In the genomic region with DNA sequence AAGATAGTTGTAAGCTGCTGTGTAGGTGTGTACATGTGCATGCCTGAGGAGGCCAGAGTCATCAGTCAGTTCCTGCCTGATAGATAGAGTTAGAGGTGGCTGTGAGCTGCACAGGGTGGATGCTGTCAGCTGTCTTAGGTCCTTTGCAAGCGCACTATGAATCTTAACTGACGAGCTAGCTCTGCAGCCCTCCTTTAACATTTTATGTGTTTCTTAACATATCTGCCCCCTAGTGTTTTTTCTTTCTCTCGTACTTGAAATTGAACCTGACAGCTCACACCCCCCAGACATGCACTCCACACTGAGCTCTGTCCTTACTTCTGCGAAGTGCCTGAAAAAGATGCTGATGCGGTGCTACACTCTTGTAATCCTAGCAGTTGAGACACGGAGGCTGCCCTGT, we compare ENCODE assay signal across 14 mouse cellular contexts. TPM values are rescaled to one million over a fixed set of nuclear protein-coding genes. Genes with fewer than 3 reads are reported as not detected.
DNase-seq lines count a peak whose midpoint lies in the region; ATAC-seq and TF ChIP-seq lines count a peak whose summit lies in the region.
"Had no signal": no experiment of that assay in that cellular context is flagged by ENCODE, and none has a peak within 500 bp of the region (broad histone marks: within the 10 kb centered on the region; RNA-seq: fewer than 3 reads in every experiment).

No protein-coding gene starts in this region.

- no peak for ATAC-seq in hindbrain, embryonic 13.5 days (ENCODE audit: low FRiP score)
- no peak for ATAC-seq in hindbrain, embryonic 11.5 days (ENCODE audit: low FRiP score)
- ATAC-seq in embryonic facial prominence, embryonic 14.5 days (ENCODE audit: low read depth): no peak
- no peak for ATAC-seq in stomach, postnatal 0 days (ENCODE audit: low FRiP score, low TSS enrichment)
- no peak for ATAC-seq in forebrain, embryonic 13.5 days
- ATAC-seq: liver, embryonic 12.5 days had no signal

- H3K4me1 ChIP-seq in hindbrain, embryonic 13.5 days (replicated peaks): peaks cover 13% of the 10 kb centered on the region
- H3K4me1 ChIP-seq in hindbrain, embryonic 11.5 days (replicated peaks; ENCODE audit: control insufficient read depth, insufficient read depth, low read length): no peaks in the 10 kb centered on the region
- H3K4me1 ChIP-seq in embryonic facial prominence, embryonic 14.5 days (ENCODE audit: control insufficient read depth, insufficient read depth, low read length): no peaks in the 10 kb centered on the region
- no peaks in the 10 kb centered on the region; the same call in 1 of the 2 replicates for H3K4me1 ChIP-seq in stomach, postnatal 0 days (replicated peaks; ENCODE audit: control insufficient read depth, insufficient read depth)
- peaks cover 13% of the 10 kb centered on the region for H3K4me1 ChIP-seq in forebrain, embryonic 13.5 days
- H3K4me1 ChIP-seq: intestine, embryonic 15.5 days had no signal

- TF ChIP-seq EP300 in stomach, postnatal 0 days (optimal IDR thresholded peaks at IDR 0.05): no peak

- no peak for DNase-seq in hindbrain, embryonic 11.5 days (ENCODE audit: low spot score)
- peak; percentile 61 for DNase-seq in retina, postnatal 1 day
- no peak for DNase-seq in retina, embryonic 14.5 days (ENCODE audit: low spot score)
- peak; percentile 26 for DNase-seq in embryonic facial prominence, embryonic 14.5 days (ENCODE audit: low spot score)
- DNase-seq in stomach, postnatal 0 days (ENCODE audit: low spot score): no peak
- no peak for DNase-seq in thymus, postnatal 36 days
- DNase-seq: adrenal gland, adult 2 months; cerebellum, adult 11 months had no signal

- TF ChIP-seq CTCF in stomach, postnatal 0 days (IDR thresholded peaks at IDR 0.05; ENCODE audit: low read depth): peak; percentile 32

- no peaks in the 10 kb centered on the region for H3K27me3 ChIP-seq in hindbrain, embryonic 13.5 days
- no peaks in the 10 kb centered on the region for H3K27me3 ChIP-seq in hindbrain, embryonic 11.5 days (ENCODE audit: control insufficient read depth, insufficient read depth, low read length)
- no peaks in the 10 kb centered on the region for H3K27me3 ChIP-seq in embryonic facial prominence, embryonic 14.5 days (replicated peaks; ENCODE audit: control insufficient read depth, insufficient read depth, low read length)
- no peaks in the 10 kb centered on the region for H3K27me3 ChIP-seq in stomach, postnatal 0 days (ENCODE audit: control insufficient read depth, insufficient read depth, low read length)
- H3K27me3 ChIP-seq in forebrain, embryonic 13.5 days: no peaks in the 10 kb centered on the region
- H3K27me3 ChIP-seq: embryonic facial prominence, embryonic 15.5 days; heart, embryonic 13.5 days; intestine, embryonic 15.5 days; liver, embryonic 12.5 days had no signal

- H3K4me2 ChIP-seq in hindbrain, embryonic 13.5 days: no peak overlapping the region
- no peak overlapping the region for H3K4me2 ChIP-seq in hindbrain, embryonic 11.5 days (replicated peaks; ENCODE audit: low read depth, low read length)
- H3K4me2 ChIP-seq in embryonic facial prominence, embryonic 14.5 days (ENCODE audit: low read depth, low read length): no peak overlapping the region
- H3K4me2 ChIP-seq in stomach, postnatal 0 days (replicated peaks; ENCODE audit: low read depth): no peak overlapping the region
- H3K4me2 ChIP-seq in forebrain, embryonic 13.5 days: no peak overlapping the region
- H3K4me2 ChIP-seq: embryonic facial prominence, embryonic 15.5 days; intestine, embryonic 15.5 days had no signal

- H3K9me3 ChIP-seq in hindbrain, embryonic 13.5 days: no peaks in the 10 kb centered on the region
- H3K9me3 ChIP-seq in hindbrain, embryonic 11.5 days (ENCODE audit: control insufficient read depth, low read length): no peaks in the 10 kb centered on the region
- no peaks in the 10 kb centered on the region for H3K9me3 ChIP-seq in embryonic facial prominence, embryonic 14.5 days (ENCODE audit: control insufficient read depth, low read length)
- no peaks in the 10 kb centered on the region for H3K9me3 ChIP-seq in stomach, postnatal 0 days (ENCODE audit: control insufficient read depth, low read length)
- H3K9me3 ChIP-seq in forebrain, embryonic 13.5 days (replicated peaks): no peaks in the 10 kb centered on the region
- H3K9me3 ChIP-seq: embryonic facial prominence, embryonic 15.5 days; heart, embryonic 13.5 days; intestine, embryonic 15.5 days; liver, embryonic 12.5 days had no signal

- no peak overlapping the region for H3K27ac ChIP-seq in hindbrain, embryonic 13.5 days
- H3K27ac ChIP-seq in hindbrain, embryonic 11.5 days (ENCODE audit: low read depth, low read length): no peak overlapping the region
- H3K27ac ChIP-seq in embryonic facial prominence, embryonic 14.5 days (replicated peaks; ENCODE audit: low read depth, low read length): no peak overlapping the region
- H3K27ac ChIP-seq in stomach, postnatal 0 days (replicated peaks): no peak overlapping the region
- no peak overlapping the region for H3K27ac ChIP-seq in forebrain, embryonic 13.5 days
- H3K27ac ChIP-seq: embryonic facial prominence, embryonic 15.5 days; heart, embryonic 13.5 days; intestine, embryonic 15.5 days; liver, embryonic 12.5 days had no signal

- no peak overlapping the region for H3K4me3 ChIP-seq in hindbrain, embryonic 13.5 days
- no peak overlapping the region for H3K4me3 ChIP-seq in hindbrain, embryonic 11.5 days (ENCODE audit: low read depth, low read length)
- no peak overlapping the region for H3K4me3 ChIP-seq in embryonic facial prominence, embryonic 14.5 days (ENCODE audit: low read depth, low read length)
- no peak overlapping the region for H3K4me3 ChIP-seq in stomach, postnatal 0 days (ENCODE audit: low read depth, low read length)
- H3K4me3 ChIP-seq in forebrain, embryonic 13.5 days: no peak overlapping the region
- H3K4me3 ChIP-seq: embryonic facial prominence, embryonic 15.5 days; heart, embryonic 13.5 days; intestine, embryonic 15.5 days; liver, embryonic 12.5 days had no signal

- H3K36me3 ChIP-seq in hindbrain, embryonic 13.5 days: peaks cover 4% of the 10 kb centered on the region
- no peaks in the 10 kb centered on the region for H3K36me3 ChIP-seq in hindbrain, embryonic 11.5 days (ENCODE audit: control insufficient read depth, insufficient read depth, low read length)
- peaks cover 13% of the 10 kb centered on the region; the same call in 1 of the 2 replicates for H3K36me3 ChIP-seq in embryonic facial prominence, embryonic 14.5 days (ENCODE audit: control insufficient read depth, insufficient read depth, low read length)
- H3K36me3 ChIP-seq in stomach, postnatal 0 days (ENCODE audit: control insufficient read depth, insufficient read depth, low read length): no peaks in the 10 kb centered on the region
- H3K36me3 ChIP-seq in forebrain, embryonic 13.5 days (ENCODE audit: poor library complexity, severe bottlenecking): 0 out of 2 replicates have a peak, but pooled peaks cover 10% of the 10 kb centered on the region
- H3K36me3 ChIP-seq: intestine, embryonic 15.5 days had no signal

- WGBS in hindbrain, embryonic 13.5 days: 54% methylated on average over 6 of the region's 6 CpGs
- 61% methylated on average over 6 of the region's 6 CpGs for WGBS in hindbrain, embryonic 11.5 days
- 35% methylated on average over 6 of the region's 6 CpGs for WGBS in embryonic facial prominence, embryonic 14.5 days
- 47% methylated on average over 6 of the region's 6 CpGs for WGBS in stomach, postnatal 0 days
- WGBS in forebrain, embryonic 13.5 days: 51% methylated on average over 6 of the region's 6 CpGs

- peak overlapping the region; percentile 19; the same call in 1 of the 2 replicates for H3K9ac ChIP-seq in hindbrain, embryonic 13.5 days
- H3K9ac ChIP-seq in hindbrain, embryonic 11.5 days (ENCODE audit: low read depth, low read length): no peak overlapping the region
- H3K9ac ChIP-seq in embryonic facial prominence, embryonic 14.5 days (ENCODE audit: low read depth, low read length): no peak overlapping the region
- no peak overlapping the region for H3K9ac ChIP-seq in stomach, postnatal 0 days (ENCODE audit: low read length)
- no peak overlapping the region for H3K9ac ChIP-seq in forebrain, embryonic 13.5 days
- H3K9ac ChIP-seq: embryonic facial prominence, embryonic 15.5 days; heart, embryonic 13.5 days; intestine, embryonic 15.5 days; liver, embryonic 12.5 days had no signal

RNA-seq across cellular contexts. Expression of a gene that starts 18.6 kb away (rescaled TPM):
- 12.1 and 12.3 TPM in 2 replicates for polyA plus RNA-seq in hindbrain, embryonic 13.5 days (2015; fragmentation: Nextera tagmentation; extraction: Ambion mirVana)
- polyA plus RNA-seq in hindbrain, embryonic 11.5 days (2014; fragmentation: Nextera tagmentation; extraction: Ambion mirVana): 12.4 and 15.0 TPM in 2 replicates
- polyA plus RNA-seq in embryonic facial prominence, embryonic 14.5 days (2014; fragmentation: Nextera tagmentation; extraction: Ambion mirVana): 15.3 and 16.2 TPM in 2 replicates
- 6.8 and 7.1 TPM in 2 replicates for polyA plus RNA-seq in stomach, postnatal 0 days (2015; fragmentation: Nextera tagmentation; extraction: Ambion mirVana)
- 10.1 and 10.7 TPM in 2 replicates for polyA plus RNA-seq in forebrain, embryonic 13.5 days (2015; fragmentation: Nextera tagmentation; extraction: Ambion mirVana)

RNA-seq across cellular contexts. Expression of a gene that starts 54.9 kb away (rescaled TPM):
- polyA plus RNA-seq in hindbrain, embryonic 13.5 days (2015; fragmentation: Nextera tagmentation; extraction: Ambion mirVana): 2.9 and 3.8 TPM in 2 replicates
- polyA plus RNA-seq in hindbrain, embryonic 11.5 days (2014; fragmentation: Nextera tagmentation; extraction: Ambion mirVana): 7.9 and 8.6 TPM in 2 replicates
- 5.8 and 7.8 TPM in 2 replicates for polyA plus RNA-seq in embryonic facial prominence, embryonic 14.5 days (2014; fragmentation: Nextera tagmentation; extraction: Ambion mirVana)
- polyA plus RNA-seq in stomach, postnatal 0 days (2015; fragmentation: Nextera tagmentation; extraction: Ambion mirVana): 3.0 and 3.2 TPM in 2 replicates
- polyA plus RNA-seq in forebrain, embryonic 13.5 days (2015; fragmentation: Nextera tagmentation; extraction: Ambion mirVana): 3.4 and 3.6 TPM in 2 replicates

Comparison
In these comparisons a context has a peak if more than half of its experiments do, and no peak if none do; other contexts are left out.
1. DNase-seq: peak in retina, postnatal 1 day (single experiment) and embryonic facial prominence, embryonic 14.5 days (single experiment); none in hindbrain, embryonic 11.5 days (single experiment), retina, embryonic 14.5 days (single experiment), stomach, postnatal 0 days (single experiment) and thymus, postnatal 36 days (0 of 2).